Mouse (Mus musculus): ENCODE measurements around the gene Cdsn. TPM values are rescaled to one million over a fixed set of nuclear protein-coding genes. Genes with fewer than 3 reads are reported as not detected.

Gene Cdsn
- total RNA-seq, 2 experiments from 2014 or later = 0.41 to 0.47 TPM

- no peak for DNase-seq (ENCODE audit: extremely low spot score in 1 of 2, low spot score in 2 of 2)
- intact Hi-C loops (cut with DNase I) = no loop called here
Measured at GRCm38 (mm10) chr17:35601736-35602354, 49.9 kb downstream of the Cdsn start.

Other genes with a start within 250 kb of the Cdsn start
- gene H2-Q1, start 231.7 kb upstream of the Cdsn start, total RNA-seq (2021) = under 1 TPM; 0.67 to 0.81 TPM
- gene H2-Q2, start 209.9 kb upstream of the Cdsn start, total RNA-seq (2021) = 1 to 10 TPM; 1.7 to 1.8 TPM
- gene H2-Q4, start 172.5 kb upstream of the Cdsn start, total RNA-seq (2021) = 1 to 10 TPM in 1 of 2 experiments, under 1 TPM in 1; 0.56 to 1.4 TPM
- gene H2-Q6, start 127.3 kb upstream of the Cdsn start, total RNA-seq (2021) = not detected
- gene H2-Q7, start 113.0 kb upstream of the Cdsn start, total RNA-seq (2021) = under 1 TPM in 1 of 2 experiments, not detected in 1; 0.55 TPM
- gene H2-Q10, start 82.0 kb upstream of the Cdsn start, total RNA-seq (2021) = not detected
- not detected for gene Pou5f1, start 46.1 kb upstream of the Cdsn start, total RNA-seq (2021)
- gene Tcf19, start 35.3 kb upstream of the Cdsn start, total RNA-seq (2021) = 1 to 10 TPM; 5.7 to 8.5 TPM
- gene Cchcr1, start 35.0 kb upstream of the Cdsn start, total RNA-seq (2021) = 1 to 10 TPM; 6.4 to 7.4 TPM
- under 1 TPM; 0.43 to 0.59 TPM for gene Psors1c2, start 18.9 kb upstream of the Cdsn start, total RNA-seq (2021)
- not detected for gene 2300002M23Rik, start 15.3 kb downstream of the Cdsn start, total RNA-seq (2021)
- not detected for gene Sfta2, start 49.4 kb downstream of the Cdsn start, total RNA-seq (2021)
- gene Gm9573, start 74.5 kb downstream of the Cdsn start, total RNA-seq (2021) = not detected
- gene Mucl3, start 91.6 kb downstream of the Cdsn start, total RNA-seq (2021) = not detected
- gene Vars2, start 115.5 kb downstream of the Cdsn start, total RNA-seq (2021) = 10 to 100 TPM; 31.2 to 42.6 TPM
- gene Gtf2h4, start 121.6 kb downstream of the Cdsn start, total RNA-seq (2021) = 10 to 100 TPM; 23.5 to 24.1 TPM
- 10 to 100 TPM; 39.6 to 40.1 TPM for gene Ddr1, start 152.5 kb downstream of the Cdsn start, total RNA-seq (2021)